8 mouse cellular contexts compared by ENCODE assay signal in genomic region chr7:18679772-18680171, GRCm38 (mm10). TPM values are rescaled to one million over a fixed set of nuclear protein-coding genes. Genes with fewer than 3 reads are reported as not detected.
DNase-seq lines count a peak whose midpoint lies in the region; ATAC-seq and TF ChIP-seq lines count a peak whose summit lies in the region.

No protein-coding gene starts in this region.

- no peaks in the 10 kb centered on the region for H3K4me1 ChIP-seq in midbrain, embryonic 10.5 days
- H3K4me1 ChIP-seq in midbrain, embryonic 15.5 days: no peaks in the 10 kb centered on the region
- H3K4me1 ChIP-seq in midbrain, postnatal 0 days (ENCODE audit: insufficient read depth, low read length): no peaks in the 10 kb centered on the region

- H3K36me3 ChIP-seq in midbrain, embryonic 10.5 days: no peaks in the 10 kb centered on the region
- H3K36me3 ChIP-seq in midbrain, embryonic 15.5 days (replicated peaks): no peaks in the 10 kb centered on the region
- no peaks in the 10 kb centered on the region for H3K36me3 ChIP-seq in midbrain, postnatal 0 days (ENCODE audit: insufficient read depth, low read length)

- peak; percentile 82 for TF ChIP-seq CTCF in midbrain, postnatal 0 days (IDR thresholded peaks at IDR 0.05)

- peak; percentile 31 for DNase-seq in adrenal gland, postnatal 10 days
- DNase-seq in adrenal gland, postnatal 4 days (ENCODE audit: low spot score in 2 of 2): no peak
- peak; percentile 36 for DNase-seq in midbrain, embryonic 10.5 days (ENCODE audit: low spot score)
- peak; percentile 22 for DNase-seq in embryo, embryonic 9.5 days (ENCODE audit: extremely low spot score)
- peak; percentile 27 to 43 for DNase-seq in left cerebral cortex, adult 18-20 months (ENCODE audit: low spot score in 2 of 2)
- DNase-seq in midbrain, postnatal 0 days (ENCODE audit: low spot score): peak; percentile 70

- whole genome bisulfite sequencing in midbrain, embryonic 10.5 days: 46% methylated on average over 2 of the region's 2 CpGs
- 44% methylated on average over 2 of the region's 2 CpGs for WGBS in midbrain, embryonic 15.5 days
- WGBS in midbrain, postnatal 0 days: 50% methylated on average over 2 of the region's 2 CpGs

- no peak overlapping the region for H3K4me2 ChIP-seq in midbrain, embryonic 15.5 days
- no peak overlapping the region for H3K4me2 ChIP-seq in midbrain, postnatal 0 days (ENCODE audit: low read depth, low read length, poor library complexity, severe bottlenecking)

- H3K9ac ChIP-seq in midbrain, embryonic 15.5 days: no peak overlapping the region
- H3K9ac ChIP-seq in midbrain, postnatal 0 days (replicated peaks; ENCODE audit: low read length, poor library complexity, severe bottlenecking): no peak overlapping the region

- no peak overlapping the region for H3K27ac ChIP-seq in midbrain, embryonic 10.5 days (replicated peaks)
- H3K27ac ChIP-seq in midbrain, embryonic 15.5 days: no peak overlapping the region
- no peak overlapping the region for H3K27ac ChIP-seq in midbrain, postnatal 0 days (ENCODE audit: low read depth, low read length)

- no peak for ATAC-seq in midbrain, embryonic 15.5 days (replicated peaks)
- peak; percentile 49; the same call in 1 of the 2 replicates for ATAC-seq in midbrain, postnatal 0 days (ENCODE audit: low FRiP score)
- no peak for ATAC-seq in monocyte, adult 5-6 weeks (replicated peaks; ENCODE audit: insufficient number of reproducible peaks, low FRiP score, low TSS enrichment, poor library complexity, severe bottlenecking)

- no peak overlapping the region for H3K4me3 ChIP-seq in midbrain, embryonic 10.5 days
- H3K4me3 ChIP-seq in midbrain, embryonic 15.5 days: no peak overlapping the region
- H3K4me3 ChIP-seq in midbrain, postnatal 0 days (ENCODE audit: low read depth, low read length): no peak overlapping the region

- peaks cover 4% of the 10 kb centered on the region; the same call in 1 of the 2 replicates for H3K9me3 ChIP-seq in midbrain, embryonic 10.5 days (replicated peaks)
- no peaks in the 10 kb centered on the region for H3K9me3 ChIP-seq in midbrain, embryonic 15.5 days
- H3K9me3 ChIP-seq in midbrain, postnatal 0 days (ENCODE audit: low read length): no peaks in the 10 kb centered on the region

- H3K27me3 ChIP-seq in midbrain, embryonic 10.5 days (ENCODE audit: low read depth, poor library complexity, severe bottlenecking): no peaks in the 10 kb centered on the region
- no peaks in the 10 kb centered on the region for H3K27me3 ChIP-seq in midbrain, embryonic 15.5 days (replicated peaks)
- H3K27me3 ChIP-seq in midbrain, postnatal 0 days (ENCODE audit: insufficient read depth, low read length): no peaks in the 10 kb centered on the region

RNA-seq across cellular contexts. Expression of gene Psg20, which starts 6.2 kb away (rescaled TPM):
- total RNA-seq in adrenal gland, postnatal 10 days (2021): not detected
- total RNA-seq in adrenal gland, postnatal 4 days (2021): not detected
- not detected in 2 replicates for polyA plus RNA-seq in midbrain, embryonic 10.5 days (2016; fragmentation: Nextera tagmentation; extraction: Ambion mirVana)
- not detected in 2 replicates for polyA plus RNA-seq in midbrain, embryonic 15.5 days (2015; fragmentation: Nextera tagmentation; extraction: Ambion mirVana)
- not detected for total RNA-seq in left cerebral cortex, adult 18-20 months (2021)
- total RNA-seq in midbrain, postnatal 0 days (2014; rRNA removed): not detected in 2 replicates
- not detected in 2 replicates for polyA plus RNA-seq in midbrain, postnatal 0 days (2015; fragmentation: Nextera tagmentation; extraction: Ambion mirVana)
- not detected in 3 replicates for total RNA-seq in monocyte, adult 5-6 weeks (2017)

RNA-seq across cellular contexts. Expression of gene Psg21, which starts 23.2 kb away (rescaled TPM):
- not detected for total RNA-seq in adrenal gland, postnatal 10 days (2021)
- total RNA-seq in adrenal gland, postnatal 4 days (2021): not detected
- polyA plus RNA-seq in midbrain, embryonic 10.5 days (2016; fragmentation: Nextera tagmentation; extraction: Ambion mirVana): not detected in 2 replicates
- not detected in 2 replicates for polyA plus RNA-seq in midbrain, embryonic 15.5 days (2015; fragmentation: Nextera tagmentation; extraction: Ambion mirVana)
- not detected for total RNA-seq in left cerebral cortex, adult 18-20 months (2021)
- not detected in 2 replicates for total RNA-seq in midbrain, postnatal 0 days (2014; rRNA removed)
- polyA plus RNA-seq in midbrain, postnatal 0 days (2015; fragmentation: Nextera tagmentation; extraction: Ambion mirVana): not detected in 2 replicates
- total RNA-seq in monocyte, adult 5-6 weeks (2017): not detected in 3 replicates

RNA-seq across cellular contexts. Expression of gene Psg22, which starts 38.1 kb away (rescaled TPM):
- total RNA-seq in adrenal gland, postnatal 10 days (2021): not detected
- total RNA-seq in adrenal gland, postnatal 4 days (2021): not detected
- not detected in 2 replicates for polyA plus RNA-seq in midbrain, embryonic 10.5 days (2016; fragmentation: Nextera tagmentation; extraction: Ambion mirVana)
- not detected in 2 replicates for polyA plus RNA-seq in midbrain, embryonic 15.5 days (2015; fragmentation: Nextera tagmentation; extraction: Ambion mirVana)
- not detected for total RNA-seq in left cerebral cortex, adult 18-20 months (2021)
- not detected in 2 replicates for total RNA-seq in midbrain, postnatal 0 days (2014; rRNA removed)
- polyA plus RNA-seq in midbrain, postnatal 0 days (2015; fragmentation: Nextera tagmentation; extraction: Ambion mirVana): not detected in 2 replicates
- total RNA-seq in monocyte, adult 5-6 weeks (2017): not detected in 3 replicates

Comparison
In these comparisons a context has a peak if more than half of its experiments do, and no peak if none do; other contexts are left out.
1. DNase-seq: peak in adrenal gland, postnatal 10 days (single experiment), midbrain, embryonic 10.5 days (single experiment), embryo, embryonic 9.5 days (single experiment), left cerebral cortex, adult 18-20 months (2 of 2) and midbrain, postnatal 0 days (single experiment); none in adrenal gland, postnatal 4 days (0 of 2).